In the genomic region with DNA sequence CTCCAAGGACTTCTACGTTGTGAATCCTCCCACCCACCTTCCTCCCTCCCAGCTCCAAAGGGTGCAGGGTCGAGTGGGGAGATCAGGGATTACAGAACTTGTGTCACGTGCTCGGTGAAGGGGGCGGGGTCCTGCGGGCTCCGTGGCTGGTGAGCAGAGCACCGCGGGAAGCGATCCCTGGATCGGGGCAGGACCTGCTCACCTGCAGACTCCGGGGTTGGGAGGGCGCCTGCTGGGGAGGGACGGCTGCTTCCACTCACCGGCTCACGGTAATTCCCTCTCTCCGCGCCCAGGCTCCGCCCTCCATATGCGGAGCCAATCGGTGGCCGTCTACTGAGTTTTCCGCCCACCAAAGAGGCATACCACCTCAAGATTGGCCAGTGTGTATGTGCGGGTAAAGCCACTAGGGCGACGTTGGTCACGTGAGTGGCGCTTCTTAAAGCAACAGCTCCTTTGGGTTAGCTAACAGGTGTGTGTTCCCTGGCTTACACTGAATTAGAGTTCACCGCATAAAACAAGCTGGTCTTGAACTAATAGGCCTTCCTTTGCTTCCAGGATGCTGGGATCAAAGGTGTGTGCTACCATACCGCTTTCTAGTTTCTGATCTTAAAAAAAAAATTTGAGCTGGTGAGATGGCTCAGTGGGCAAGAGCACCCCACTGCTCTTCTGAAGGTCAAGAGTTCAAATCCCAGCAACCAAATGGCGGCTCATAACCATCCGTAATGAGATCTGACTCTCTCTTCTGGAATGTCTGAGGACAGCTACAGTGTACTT, we compare ENCODE assay signal across 8 mouse cellular contexts. TPM values are rescaled to one million over a fixed set of nuclear protein-coding genes. Genes with fewer than 3 reads are reported as not detected.
DNase-seq lines count a peak whose midpoint lies in the region; ATAC-seq and TF ChIP-seq lines count a peak whose summit lies in the region.

Taf6l (minus strand) TSS at position 410 of the 774 bp plus-strand sequence.

- no peaks in the 10 kb centered on the region for H3K9me3 ChIP-seq in MEL (replicated peaks; ENCODE audit: insufficient read depth, low read length)
- H3K9me3 ChIP-seq in forebrain, postnatal 0 days (ENCODE audit: low read length), result no peaks in the 10 kb centered on the region
- H3K9me3 ChIP-seq in lung, embryonic 15.5 days, result no peaks in the 10 kb centered on the region

- H3K4me3 ChIP-seq in MEL (ENCODE audit: control insufficient read depth in 1 of 2, insufficient read depth in 1 of 2, low read depth in 2 of 2, low read length in 2 of 2), result peak within 1 kb of the TSS; percentile 72 to 73
- H3K4me3 ChIP-seq in cerebellum, adult 2 months (replicated peaks; ENCODE audit: insufficient read depth, low read depth, low read length), result peak within 1 kb of the TSS; percentile 91
- H3K4me3 ChIP-seq in forebrain, postnatal 0 days (ENCODE audit: low read depth, low read length), result peak within 1 kb of the TSS; percentile 54
- peak within 1 kb of the TSS; percentile 73 for H3K4me3 ChIP-seq in lung, embryonic 15.5 days

- TF ChIP-seq RAD21 in MEL (IDR thresholded peaks at IDR 0.05; ENCODE audit: low read depth, low read length), result no peak

- peaks cover 0 to 4% of the 10 kb centered on the region in 2 experiments; a peak in 1 of 4 replicates for H3K36me3 ChIP-seq in MEL (ENCODE audit: control insufficient read depth in 1 of 2, insufficient read depth in 2 of 2, low read length in 2 of 2)
- H3K36me3 ChIP-seq in forebrain, postnatal 0 days (ENCODE audit: insufficient read depth), result peaks cover 23% of the 10 kb centered on the region
- peaks cover 24% of the 10 kb centered on the region for H3K36me3 ChIP-seq in lung, embryonic 15.5 days

- H3K27ac ChIP-seq in MEL (ENCODE audit: control insufficient read depth, low read depth, low read length), result peak within 1 kb of the TSS; percentile 31
- H3K27ac ChIP-seq in cerebellum, adult 2 months (ENCODE audit: insufficient read depth, low read length), result no peak within 1 kb of the TSS
- peak within 1 kb of the TSS; percentile 62 for H3K27ac ChIP-seq in forebrain, postnatal 0 days (ENCODE audit: low read depth, low read length)
- H3K27ac ChIP-seq in lung, embryonic 15.5 days, result peak within 1 kb of the TSS; percentile 87

- peak; percentile 99 for ATAC-seq in forebrain, postnatal 0 days
- peak; percentile 99 for ATAC-seq in lung, embryonic 15.5 days (ENCODE audit: borderline replicate concordance, extremely low read depth, low FRiP score, low TSS enrichment)

- no peaks in the 10 kb centered on the region; the same call in 1 of the 2 replicates for H3K79me2 ChIP-seq in MEL (ENCODE audit: control insufficient read depth, insufficient read depth, low read length, poor library complexity)

- peak; percentile 65 to 80; a peak in 3 of 4 replicates for TF ChIP-seq POLR2A in MEL (IDR thresholded peaks at IDR 0.05; ENCODE audit: control insufficient read depth in 1 of 2, insufficient read depth in 1 of 2, low read depth in 1 of 2, low read length in 2 of 2, poor library complexity in 1 of 2)
- peak; percentile 45; the same call in 1 of the 2 replicates for TF ChIP-seq POLR2A in cerebellum, adult 2 months (IDR thresholded peaks at IDR 0.05; ENCODE audit: borderline replicate concordance, insufficient read depth, low read length)

- no peaks in the 10 kb centered on the region for H3K27me3 ChIP-seq in MEL (ENCODE audit: control insufficient read depth in 1 of 2, insufficient read depth in 2 of 2, low read length in 2 of 2)
- H3K27me3 ChIP-seq in cerebellum, adult 2 months (ENCODE audit: control insufficient read depth, insufficient read depth, low read length), result no peaks in the 10 kb centered on the region
- H3K27me3 ChIP-seq in forebrain, postnatal 0 days (ENCODE audit: insufficient read depth, low read length), result no peaks in the 10 kb centered on the region
- no peaks in the 10 kb centered on the region for H3K27me3 ChIP-seq in lung, embryonic 15.5 days

- peak; percentile 98 for DNase-seq in MEL (ENCODE audit: low read depth, low spot score)
- DNase-seq in cerebellum, adult 2 months, result peak; percentile 90 to 95
- DNase-seq in forebrain, postnatal 0 days, result peak; percentile 95
- DNase-seq in heart, postnatal 4 days, result peak; percentile 90
- peak; percentile 94 to 95 for DNase-seq in layer of hippocampus, adult 8-10 months (ENCODE audit: low spot score in 2 of 2)
- DNase-seq in ovary, adult 18-20 months (ENCODE audit: low spot score), result peak; percentile 89
- DNase-seq in thymus, postnatal 0 days (ENCODE audit: low spot score), result peak; percentile 96

- peak within 1 kb of the TSS; percentile 72 for H3K9ac ChIP-seq in MEL (ENCODE audit: control insufficient read depth, low read depth, low read length, poor library complexity, severe bottlenecking)
- H3K9ac ChIP-seq in forebrain, postnatal 0 days, result peak within 1 kb of the TSS; percentile 53
- peak within 1 kb of the TSS; percentile 66 for H3K9ac ChIP-seq in lung, embryonic 15.5 days

- TF ChIP-seq CTCF in MEL (IDR thresholded peaks at IDR 0.05 in 2 of 3, conservative IDR thresholded peaks at IDR 0.05 in 1 of 3; ENCODE audit: control insufficient read depth in 1 of 3, insufficient read depth in 1 of 3, low read depth in 2 of 3, low read length in 3 of 3, poor library complexity in 1 of 3, severe bottlenecking in 1 of 3), result no peak
- TF ChIP-seq CTCF in cerebellum, adult 2 months (IDR thresholded peaks at IDR 0.05; ENCODE audit: borderline replicate concordance, insufficient read depth, low read depth, low read length), result no peak; the same call in 1 of the 2 replicates
- peak; percentile 59 for TF ChIP-seq CTCF in forebrain, postnatal 0 days (IDR thresholded peaks at IDR 0.05; ENCODE audit: low read depth)

- TF ChIP-seq EP300 in MEL (IDR thresholded peaks at IDR 0.05; ENCODE audit: low read depth in 1 of 2, low read length in 2 of 2), result no peak; a peak in 1 of 4 replicates

- under 1% methylated on average over 32 of the region's 32 CpGs for WGBS in cerebellum, adult 2 months
- WGBS in forebrain, postnatal 0 days, result under 1% methylated on average over 32 of the region's 32 CpGs
- under 1% methylated on average over 32 of the region's 32 CpGs for WGBS in lung, embryonic 15.5 days

- H3K4me1 ChIP-seq in MEL (ENCODE audit: control insufficient read depth in 1 of 2, insufficient read depth in 2 of 2, low read length in 2 of 2), result peaks cover 3 to 7% of the 10 kb centered on the region in 2 experiments; a peak in 1 of 4 replicates
- peaks cover 3% of the 10 kb centered on the region; the same call in 1 of the 2 replicates for H3K4me1 ChIP-seq in cerebellum, adult 2 months (ENCODE audit: control insufficient read depth, insufficient read depth, low read length)
- H3K4me1 ChIP-seq in forebrain, postnatal 0 days (ENCODE audit: insufficient read depth), result 0 out of 2 replicates have a peak, but pooled peaks cover 4% of the 10 kb centered on the region
- peaks cover 7% of the 10 kb centered on the region; the same call in 1 of the 2 replicates for H3K4me1 ChIP-seq in lung, embryonic 15.5 days

- peak within 1 kb of the TSS; percentile 68 for H3K4me2 ChIP-seq in forebrain, postnatal 0 days (ENCODE audit: low read depth)
- peak within 1 kb of the TSS; percentile 66 for H3K4me2 ChIP-seq in lung, embryonic 15.5 days

TF ChIP-seq in MEL, 35 proteins besides CTCF, POLR2A, EP300 and RAD21 (continues in another document):
- TF ChIP-seq HCFC1 (IDR thresholded peaks at IDR 0.05; ENCODE audit: low read depth, low read length) (peak; percentile 81), MAZ (IDR thresholded peaks at IDR 0.05; ENCODE audit: low read depth, low read length) (0 out of 2 replicates have a peak, but pooled peaks have one; percentile 50), POLR2AphosphoS5 (IDR thresholded peaks at IDR 0.05; ENCODE audit: borderline replicate concordance, low read depth, low read length) (no peak), NRF1 (IDR thresholded peaks at IDR 0.05; ENCODE audit: insufficient read depth, low read depth, low read length, poor library complexity, severe bottlenecking) (no peak), UBTF (IDR thresholded peaks at IDR 0.05; ENCODE audit: borderline replicate concordance, insufficient read depth, low read depth, low read length) (no peak), NELFE (IDR thresholded peaks at IDR 0.05; ENCODE audit: low read depth, low read length) (peak; percentile 67), MYC (IDR thresholded peaks at IDR 0.05; ENCODE audit: low read depth, low read length) (peak; percentile 75), CHD2 (IDR thresholded peaks at IDR 0.05; ENCODE audit: low read length) (no peak), GABPA (IDR thresholded peaks at IDR 0.05; ENCODE audit: low read depth, low read length) (no peak), GATA1 (IDR thresholded peaks at IDR 0.05; ENCODE audit: low read depth, low read length) (no peak), ETS1 (IDR thresholded peaks at IDR 0.05; ENCODE audit: low read depth, low read length) (no peak), CHD1 (IDR thresholded peaks at IDR 0.05; ENCODE audit: low read depth, low read length) (no peak), ZC3H11A (IDR thresholded peaks at IDR 0.05; ENCODE audit: low read depth, low read length) (no peak), TAL1 (IDR thresholded peaks at IDR 0.05; ENCODE audit: low read length) (no peak), KAT2A (conservative IDR thresholded peaks at IDR 0.05; ENCODE audit: low read depth, low read length) (no peak; the same call in 1 of the 2 replicates), JUND (IDR thresholded peaks at IDR 0.05; ENCODE audit: low read depth, low read length) (no peak), RCOR1 (IDR thresholded peaks at IDR 0.05; ENCODE audit: low read depth, low read length) (no peak), TBP (IDR thresholded peaks at IDR 0.05; ENCODE audit: low read depth, low read length) (peak; percentile 98), MXI1 (IDR thresholded peaks at IDR 0.05; ENCODE audit: low read depth, low read length) (peak; percentile 93), MAX (IDR thresholded peaks at IDR 0.05; ENCODE audit: low read length) (peak; percentile 91), SIN3A (IDR thresholded peaks at IDR 0.05; ENCODE audit: low read length) (peak; percentile 94), ZNF384 (IDR thresholded peaks at IDR 0.05; ENCODE audit: low read depth, low read length) (0 out of 2 replicates have a peak, but pooled peaks have one; percentile 27)

RNA-seq across cellular contexts. Expression of gene Taf6l, which starts in this region (rescaled TPM):
- 15.3 and 18.3 TPM in 2 replicates for total RNA-seq in MEL (2012; rRNA removed)
- polyA plus RNA-seq in MEL (2012; ENCODE audit: insufficient read depth in 1 of 2, insufficient read length in 2 of 2, low read depth in 1 of 2, low replicate concordance in 2 of 2, missing spikeins in 1 of 2), result 10 to 100 TPM in 1 of 2 experiments, not detected in 1; 25.5 TPM
- 14.1 and 15.6 TPM in 2 replicates for polyA plus RNA-seq in cerebellum, adult 2 months (2012; rRNA removed)
- 27.2 and 31.7 TPM in 2 replicates for total RNA-seq in forebrain, postnatal 0 days (2014; rRNA removed)
- polyA plus RNA-seq in forebrain, postnatal 0 days (2015; fragmentation: Nextera tagmentation; extraction: Ambion mirVana), result 25.1 and 25.2 TPM in 2 replicates
- 10 to 100 TPM; 12.1 to 12.5 TPM for total RNA-seq in heart, postnatal 4 days (2021)
- 10 to 100 TPM; 14.7 to 20.1 (median 18.2) TPM for total RNA-seq in layer of hippocampus, adult 8-10 months (2022)
- 30.5 and 31.5 TPM in 2 replicates for polyA plus RNA-seq in lung, embryonic 15.5 days (2015; fragmentation: Nextera tagmentation; extraction: Ambion mirVana)
- polyA plus RNA-seq in thymus, postnatal 0 days (2015; fragmentation: Nextera tagmentation; extraction: Ambion mirVana), result 24.1 and 24.7 TPM in 2 replicates
